Mouse (Mus musculus) neural tube, embryonic 11.5 days (tissue): ENCODE data around the gene Dolk. TPM values are rescaled to one million over a fixed set of nuclear protein-coding genes. Genes with fewer than 3 reads are reported as not detected.

Experiments used
- ATAC-seq: fragments of 200-750 bp; cut with Nextera tagmentation; 2 replicates; pipeline ENCODE4 v1.8.0; 2017; ENCODE audit warnings: moderate number of reproducible peaks, mild to moderate bottlenecking, moderate TSS enrichment, moderate library complexity; ENCODE audit not compliant: insufficient read depth, low FRiP score, low TSS enrichment
- DNase-seq: peaks from one replicate; pipeline ENCODE4 v3.0.0-alpha.2; 2015; ENCODE audit warnings: low spot score
- H3K27ac ChIP-seq: fragments of 300-500 bp; sonication (generic); 2 replicates; pipeline ENCODE4 v1.5.1; 2014; ENCODE audit warnings: low read depth, mild to moderate bottlenecking, low read length
- H3K27me3 ChIP-seq: fragments of 300-500 bp; sonication (generic); 2 replicates; pipeline ENCODE4 v1.6.1; 2014; ENCODE audit warnings: mild to moderate bottlenecking, low read length, mixed read lengths; ENCODE audit not compliant: control insufficient read depth, insufficient read depth
- H3K36me3 ChIP-seq: fragments of 300-500 bp; sonication (generic); 2 replicates; pipeline ENCODE4 v1.6.1; 2014; ENCODE audit warnings: mild to moderate bottlenecking, low read length, moderate library complexity, mixed read lengths; ENCODE audit not compliant: control insufficient read depth, insufficient read depth
- H3K4me1 ChIP-seq: fragments of 300-500 bp; sonication (generic); 2 replicates; pipeline ENCODE4 v1.6.1; 2014; ENCODE audit warnings: low read length, mixed read lengths; ENCODE audit not compliant: control insufficient read depth, insufficient read depth
- H3K4me2 ChIP-seq: fragments of 300-500 bp; sonication (generic); 2 replicates; pipeline ENCODE4 v1.6.1; 2014; ENCODE audit warnings: low read depth, mild to moderate bottlenecking, moderate library complexity
- H3K4me3 ChIP-seq: fragments of 300-500 bp; sonication (generic); 2 replicates; pipeline ENCODE4 v1.5.1; 2014; ENCODE audit warnings: low read depth, low read length
- H3K9ac ChIP-seq: fragments of 300-500 bp; sonication (generic); 2 replicates; pipeline ENCODE4 v1.6.1; 2014; ENCODE audit warnings: mild to moderate bottlenecking, low read length
- H3K9me3 ChIP-seq: fragments of 300-500 bp; sonication (generic); 2 replicates; pipeline ENCODE4 v1.6.1; 2016; ENCODE audit warnings: low read length; ENCODE audit not compliant: control insufficient read depth
- WGBS: fragments of 180-500 bp; shearing (Covaris S2); extraction: QIAGEN DNeasy Blood & Tissue Kit; methylation state at CpG from one replicate; pipeline ENCODE4 v1.1.7; 2014; 5-methylcytosine and 5-hydroxymethylcytosine counted together
- polyA plus RNA-seq: library from polyadenylated mRNA; unstranded; fragments of >200 nt; fragmentation: Nextera tagmentation; extraction: Ambion mirVana; gene quantifications from 2 replicates; pipeline ENCODE4 v1.2.1, GENCODE M21; 2014

Dolk gene
- polyA plus RNA-seq, 1 experiment from 2014 or later: 27.9 TPM

- WGBS: 88% methylated on average over 7 of the region's 7 CpGs
- no peak overlapping the region for H3K27ac ChIP-seq
- no peak for DNase-seq
- no peak for ATAC-seq
- H3K4me2 ChIP-seq: no peak overlapping the region
- no peaks in the 10 kb centered on the region for H3K9me3 ChIP-seq
- no peak overlapping the region for H3K4me3 ChIP-seq
- H3K9ac ChIP-seq: no peak overlapping the region
- H3K27me3 ChIP-seq: no peaks in the 10 kb centered on the region
- H3K36me3 ChIP-seq: peaks cover 2% of the 10 kb centered on the region
- H3K4me1 ChIP-seq: no peaks in the 10 kb centered on the region
These were observed 21.2 kb downstream of the Dolk start for GRCm38 (mm10) chr2:30264671-30265519.

GRCm38 (mm10) chr2:30263811-30264210, 22.3 kb downstream of the Dolk start:
- WGBS: 90% methylated on average over 6 of the region's 6 CpGs
- Histone ChIP-seq H3K27me3 (no peaks in the 10 kb centered on the region), H3K27ac (no peak overlapping the region), H3K9me3 (no peaks in the 10 kb centered on the region), H3K4me2 (no peak overlapping the region), H3K36me3 (peaks cover 2% of the 10 kb centered on the region), H3K9ac (no peak overlapping the region), H3K4me1 (no peaks in the 10 kb centered on the region), H3K4me3 (no peak overlapping the region)
- DNase-seq: no peak
- no peak for ATAC-seq

- Histone ChIP-seq H3K27ac (no peak overlapping the region), H3K4me2 (no peak overlapping the region), H3K36me3 (peaks cover 4% of the 10 kb centered on the region), H3K4me3 (no peak overlapping the region), H3K27me3 (no peaks in the 10 kb centered on the region), H3K9me3 (no peaks in the 10 kb centered on the region), H3K9ac (no peak overlapping the region), H3K4me1 (no peaks in the 10 kb centered on the region)
- no peak for DNase-seq
- ATAC-seq: no peak
- WGBS: 80% methylated on average over 4 of the region's 4 CpGs
These were observed 23.2 kb downstream of the Dolk start for GRCm38 (mm10) chr2:30262840-30263441.

GRCm38 (mm10) chr2:30261921-30262839, 24.0 kb downstream of the Dolk start:
- H3K9ac ChIP-seq: no peak overlapping the region
- no peaks in the 10 kb centered on the region for H3K9me3 ChIP-seq
- no peak for ATAC-seq
- H3K27me3 ChIP-seq: no peaks in the 10 kb centered on the region
- peaks cover 10% of the 10 kb centered on the region for H3K36me3 ChIP-seq
- H3K4me2 ChIP-seq: no peak overlapping the region
- no peak overlapping the region for H3K27ac ChIP-seq
- WGBS: 93% methylated on average over 18 of the region's 18 CpGs
- DNase-seq: no peak
- no peak overlapping the region for H3K4me3 ChIP-seq
- H3K4me1 ChIP-seq: no peaks in the 10 kb centered on the region

GRCm38 (mm10) chr2:30261064-30261736, 24.9 kb downstream of the Dolk start:
- Histone ChIP-seq H3K9me3 (no peaks in the 10 kb centered on the region), H3K4me3 (no peak overlapping the region), H3K4me1 (no peaks in the 10 kb centered on the region), H3K9ac (no peak overlapping the region), H3K27me3 (no peaks in the 10 kb centered on the region), H3K36me3 (peaks cover 19% of the 10 kb centered on the region), H3K4me2 (no peak overlapping the region), H3K27ac (no peak overlapping the region)
- DNase-seq (no peak), ATAC-seq (no peak)
- 87% methylated on average over 4 of the region's 4 CpGs for WGBS

GRCm38 (mm10) chr2:30259131-30260064, 26.7 kb downstream of the Dolk start:
- Histone ChIP-seq H3K4me1 (no peaks in the 10 kb centered on the region), H3K36me3 (peaks cover 30% of the 10 kb centered on the region), H3K4me3 (no peak overlapping the region), H3K9me3 (no peaks in the 10 kb centered on the region), H3K27ac (no peak overlapping the region), H3K4me2 (no peak overlapping the region), H3K27me3 (no peaks in the 10 kb centered on the region), H3K9ac (no peak overlapping the region)
- no peak for DNase-seq
- no peak for ATAC-seq
- 89% methylated on average over 15 of the region's 15 CpGs for WGBS

- H3K9me3 ChIP-seq: no peaks in the 10 kb centered on the region
- ATAC-seq (no peak), DNase-seq (no peak)
- no peak overlapping the region for H3K9ac ChIP-seq
- no peak overlapping the region for H3K27ac ChIP-seq
- H3K4me3 ChIP-seq: no peak overlapping the region
- H3K27me3 ChIP-seq: no peaks in the 10 kb centered on the region
- H3K36me3 ChIP-seq: peaks cover 30% of the 10 kb centered on the region
- no peaks in the 10 kb centered on the region for H3K4me1 ChIP-seq
- no peak overlapping the region for H3K4me2 ChIP-seq
- 90% methylated on average over 4 of the region's 4 CpGs for WGBS
These were observed 27.5 kb downstream of the Dolk start for GRCm38 (mm10) chr2:30258600-30258999.
